Mouse (Mus musculus): ENCODE measurements around the gene B3glct. TPM values are rescaled to one million over a fixed set of nuclear protein-coding genes. Genes with fewer than 3 reads are reported as not detected.
A peak's percentile ranks its signal among the peaks of the same experiment; 100 is the strongest.

The B3glct gene
- total and polyA plus RNA-seq, 3 experiments, result 12.1 to 14.2 TPM; not detected in 1

DNA sequence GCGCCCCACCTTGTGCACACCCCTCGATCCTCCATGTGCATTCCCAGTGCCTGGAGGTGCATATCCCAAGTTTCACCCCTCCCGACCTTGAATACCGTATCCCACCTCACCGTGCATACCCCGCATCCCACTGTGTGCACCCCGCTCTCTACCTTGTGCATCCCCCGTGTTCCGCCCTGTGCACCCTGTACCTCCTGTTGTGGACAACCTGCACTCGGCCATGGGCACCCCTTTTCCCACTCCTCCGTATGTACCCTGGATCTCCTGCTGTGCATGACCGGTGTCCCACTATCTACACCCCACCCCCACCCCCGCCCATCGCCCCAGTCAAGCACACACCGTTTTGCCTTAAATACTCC, 939 bp downstream of the B3glct start:
- peaks cover 5 to 11% of the 10 kb centered on the region in 2 experiments for H3K4me1 ChIP-seq (ENCODE audit: control insufficient read depth in 1 of 2, insufficient read depth in 2 of 2, low read length in 2 of 2)
- DNase-seq (ENCODE audit: low read depth, low spot score), result no peak
- H3K27ac ChIP-seq (ENCODE audit: control insufficient read depth, low read depth, low read length), result no peak overlapping the region
- no peaks in the 10 kb centered on the region for H3K9me3 ChIP-seq (replicated peaks; ENCODE audit: insufficient read depth, low read length)
- peak overlapping the region; percentile 93 for H3K9ac ChIP-seq (ENCODE audit: control insufficient read depth, low read depth, low read length, poor library complexity, severe bottlenecking)
- peak overlapping the region; percentile 49 to 69 for H3K4me3 ChIP-seq (ENCODE audit: control insufficient read depth in 1 of 2, insufficient read depth in 1 of 2, low read depth in 2 of 2, low read length in 2 of 2)
- peaks cover 0 to 10% of the 10 kb centered on the region in 2 experiments; a peak in 2 of 4 replicates for H3K36me3 ChIP-seq (ENCODE audit: control insufficient read depth in 1 of 2, insufficient read depth in 2 of 2, low read length in 2 of 2)
- TF ChIP-seq CHD2 (IDR thresholded peaks at IDR 0.05; ENCODE audit: low read length) (no peak), TBP (IDR thresholded peaks at IDR 0.05; ENCODE audit: low read depth, low read length) (no peak), CHD1 (IDR thresholded peaks at IDR 0.05; ENCODE audit: low read depth, low read length) (no peak), MAFK (IDR thresholded peaks at IDR 0.05; ENCODE audit: borderline replicate concordance, low read depth, low read length) (no peak), MYC (IDR thresholded peaks at IDR 0.05; ENCODE audit: low read depth, low read length) (no peak), USF2 (IDR thresholded peaks at IDR 0.05; ENCODE audit: borderline replicate concordance in 1 of 2, insufficient read depth in 1 of 2, low read depth in 1 of 2, low read length in 2 of 2) (no peak), MAX (IDR thresholded peaks at IDR 0.05; ENCODE audit: low read length) (no peak), JUND (IDR thresholded peaks at IDR 0.05; ENCODE audit: low read depth, low read length) (no peak), ETS1 (IDR thresholded peaks at IDR 0.05; ENCODE audit: low read depth, low read length) (no peak), SMC3 (IDR thresholded peaks at IDR 0.05; ENCODE audit: low read depth, low read length) (no peak), ZMIZ1 (IDR thresholded peaks at IDR 0.05; ENCODE audit: low read depth, low read length) (no peak), MYB (IDR thresholded peaks at IDR 0.05; ENCODE audit: low read depth, low read length) (no peak), GATA1 (IDR thresholded peaks at IDR 0.05; ENCODE audit: low read depth, low read length) (no peak), MEF2A (IDR thresholded peaks at IDR 0.05; ENCODE audit: extremely low read depth, insufficient replicate concordance, low read depth, low read length, poor library complexity, severe bottlenecking) (no peak), UBTF (IDR thresholded peaks at IDR 0.05; ENCODE audit: borderline replicate concordance, insufficient read depth, low read depth, low read length) (no peak)
- H3K27me3 ChIP-seq (ENCODE audit: control insufficient read depth in 1 of 2, insufficient read depth in 2 of 2, low read length in 2 of 2), result no peaks in the 10 kb centered on the region; a peak in 1 of 4 replicates
- peaks cover 2% of the 10 kb centered on the region for H3K79me2 ChIP-seq (ENCODE audit: control insufficient read depth, insufficient read depth, low read length, poor library complexity)

DNA sequence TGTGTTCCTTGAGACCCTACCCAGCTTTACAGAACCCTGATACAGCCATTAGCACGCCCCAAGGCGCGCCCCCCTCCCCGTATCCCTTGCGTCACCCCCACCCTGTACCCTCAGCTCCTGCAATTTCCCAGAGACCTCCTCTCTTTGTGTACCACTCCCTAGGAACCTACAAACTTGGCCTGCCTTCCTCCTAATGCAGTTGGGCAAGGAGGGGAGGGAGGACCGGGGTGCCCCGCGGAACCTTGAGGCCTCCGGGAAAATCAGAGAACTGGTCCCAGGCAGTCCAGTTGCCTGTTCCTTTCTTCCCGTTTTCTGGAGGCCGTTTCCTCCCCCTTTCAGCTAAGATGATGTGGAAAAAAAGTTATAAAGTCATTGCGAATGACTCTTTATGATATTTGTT, 1.3 kb downstream of the B3glct start:
- peaks cover 5 to 11% of the 10 kb centered on the region in 2 experiments for H3K4me1 ChIP-seq (ENCODE audit: control insufficient read depth in 1 of 2, insufficient read depth in 2 of 2, low read length in 2 of 2)
- no peak for DNase-seq (ENCODE audit: low read depth, low spot score)

More for the DNA sequence above, 1.3 kb downstream of the B3glct start:
- Histone ChIP-seq H3K9ac (ENCODE audit: control insufficient read depth, low read depth, low read length, poor library complexity, severe bottlenecking) (no peak overlapping the region), H3K4me3 (ENCODE audit: control insufficient read depth in 1 of 2, insufficient read depth in 1 of 2, low read depth in 2 of 2, low read length in 2 of 2) (no peak overlapping the region), H3K79me2 (ENCODE audit: control insufficient read depth, insufficient read depth, low read length, poor library complexity) (peaks cover 2% of the 10 kb centered on the region), H3K27ac (ENCODE audit: control insufficient read depth, low read depth, low read length) (no peak overlapping the region), H3K27me3 (ENCODE audit: control insufficient read depth in 1 of 2, insufficient read depth in 2 of 2, low read length in 2 of 2) (no peaks in the 10 kb centered on the region; a peak in 1 of 4 replicates), H3K36me3 (ENCODE audit: control insufficient read depth in 1 of 2, insufficient read depth in 2 of 2, low read length in 2 of 2) (peaks cover 0 to 12% of the 10 kb centered on the region in 2 experiments; a peak in 2 of 4 replicates), H3K9me3 (replicated peaks; ENCODE audit: insufficient read depth, low read length) (no peaks in the 10 kb centered on the region)
- TF ChIP-seq POLR2AphosphoS2 (IDR thresholded peaks at IDR 0.05; ENCODE audit: low read length) (no peak), ELF1 (IDR thresholded peaks at IDR 0.05; ENCODE audit: low read depth, low read length) (no peak), ZNF384 (IDR thresholded peaks at IDR 0.05; ENCODE audit: low read depth, low read length) (no peak; the same call in 1 of the 2 replicates), HCFC1 (IDR thresholded peaks at IDR 0.05; ENCODE audit: low read depth, low read length) (no peak), EP300 (IDR thresholded peaks at IDR 0.05; ENCODE audit: low read depth in 1 of 2, low read length in 2 of 2) (no peak), GATA1 (IDR thresholded peaks at IDR 0.05; ENCODE audit: low read depth, low read length) (no peak), SIN3A (IDR thresholded peaks at IDR 0.05; ENCODE audit: low read length) (no peak; the same call in 1 of the 2 replicates), CTCF (IDR thresholded peaks at IDR 0.05 in 2 of 3, conservative IDR thresholded peaks at IDR 0.05 in 1 of 3; ENCODE audit: control insufficient read depth in 1 of 3, insufficient read depth in 1 of 3, low read depth in 2 of 3, low read length in 3 of 3, poor library complexity in 1 of 3, severe bottlenecking in 1 of 3) (no peak), NELFE (IDR thresholded peaks at IDR 0.05; ENCODE audit: low read depth, low read length) (no peak), TBP (IDR thresholded peaks at IDR 0.05; ENCODE audit: low read depth, low read length) (no peak), MEF2A (IDR thresholded peaks at IDR 0.05; ENCODE audit: extremely low read depth, insufficient replicate concordance, low read depth, low read length, poor library complexity, severe bottlenecking) (no peak), POLR2AphosphoS5 (IDR thresholded peaks at IDR 0.05; ENCODE audit: borderline replicate concordance, low read depth, low read length) (no peak), MAFK (IDR thresholded peaks at IDR 0.05; ENCODE audit: borderline replicate concordance, low read depth, low read length) (no peak), RAD21 (IDR thresholded peaks at IDR 0.05; ENCODE audit: low read depth, low read length) (no peak), CHD2 (IDR thresholded peaks at IDR 0.05; ENCODE audit: low read length) (no peak), BHLHE40 (IDR thresholded peaks at IDR 0.05; ENCODE audit: borderline replicate concordance, low read depth, low read length) (no peak), MYC (IDR thresholded peaks at IDR 0.05; ENCODE audit: low read depth, low read length) (no peak), MYB (IDR thresholded peaks at IDR 0.05; ENCODE audit: low read depth, low read length) (no peak), GABPA (IDR thresholded peaks at IDR 0.05; ENCODE audit: low read depth, low read length) (no peak), ZC3H11A (IDR thresholded peaks at IDR 0.05; ENCODE audit: low read depth, low read length) (no peak)

All from MEL (cell line).